Mouse (Mus musculus): Measurements from ENCODE around the gene Kif14. TPM values are rescaled to one million over a fixed set of nuclear protein-coding genes. Genes with fewer than 3 reads are reported as not detected.

Kif14 gene
- polyA plus RNA-seq, 1 experiment: 0.43 TPM

GRCm38 (mm10) chr1:136557436-136557835 lies 91.3 kb downstream of the Kif14 start:
- Histone ChIP-seq H3K9me3 (ENCODE audit: control insufficient read depth, low read length) (no peaks in the 10 kb centered on the region), H3K4me1 (ENCODE audit: control insufficient read depth) (no peaks in the 10 kb centered on the region), H3K36me3 (ENCODE audit: control insufficient read depth) (no peaks in the 10 kb centered on the region), H3K27me3 (ENCODE audit: control insufficient read depth) (no peaks in the 10 kb centered on the region), H3K4me3 (replicated peaks) (no peak overlapping the region)
- no peak for TF ChIP-seq TAL1 (IDR thresholded peaks at IDR 0.05; ENCODE audit: low read length)
- no peak for TF ChIP-seq GATA1 (IDR thresholded peaks at IDR 0.05; ENCODE audit: low read length)

GRCm38 (mm10) chr1:136558762-136559161 lies 92.6 kb downstream of the Kif14 start:
- no peaks in the 10 kb centered on the region for H3K27me3 ChIP-seq (ENCODE audit: control insufficient read depth)
- no peaks in the 10 kb centered on the region for H3K36me3 ChIP-seq (ENCODE audit: control insufficient read depth)
- no peak for TF ChIP-seq GATA1 (IDR thresholded peaks at IDR 0.05; ENCODE audit: low read length)
- TF ChIP-seq TAL1 (IDR thresholded peaks at IDR 0.05; ENCODE audit: low read length): no peak
- no peaks in the 10 kb centered on the region for H3K4me1 ChIP-seq (ENCODE audit: control insufficient read depth)
- no peak overlapping the region for H3K4me3 ChIP-seq (replicated peaks)
- H3K9me3 ChIP-seq (ENCODE audit: control insufficient read depth, low read length): no peaks in the 10 kb centered on the region

GRCm38 (mm10) chr1:136559284-136559683 lies 93.1 kb downstream of the Kif14 start:
- Histone ChIP-seq H3K4me3 (replicated peaks) (no peak overlapping the region), H3K36me3 (ENCODE audit: control insufficient read depth) (no peaks in the 10 kb centered on the region), H3K9me3 (ENCODE audit: control insufficient read depth, low read length) (no peaks in the 10 kb centered on the region), H3K27me3 (ENCODE audit: control insufficient read depth) (no peaks in the 10 kb centered on the region), H3K4me1 (ENCODE audit: control insufficient read depth) (no peaks in the 10 kb centered on the region)
- no peak for TF ChIP-seq TAL1 (IDR thresholded peaks at IDR 0.05; ENCODE audit: low read length)
- no peak for TF ChIP-seq GATA1 (IDR thresholded peaks at IDR 0.05; ENCODE audit: low read length)

GRCm38 (mm10) chr1:136559774-136560173 lies 93.6 kb downstream of the Kif14 start:
- TF ChIP-seq GATA1 (IDR thresholded peaks at IDR 0.05; ENCODE audit: low read length) (no peak), TAL1 (IDR thresholded peaks at IDR 0.05; ENCODE audit: low read length) (no peak)
- H3K9me3 ChIP-seq (ENCODE audit: control insufficient read depth, low read length): no peaks in the 10 kb centered on the region
- H3K27me3 ChIP-seq (ENCODE audit: control insufficient read depth): no peaks in the 10 kb centered on the region
- H3K4me3 ChIP-seq (replicated peaks): no peak overlapping the region
- no peaks in the 10 kb centered on the region for H3K4me1 ChIP-seq (ENCODE audit: control insufficient read depth)
- H3K36me3 ChIP-seq (ENCODE audit: control insufficient read depth): no peaks in the 10 kb centered on the region

- H3K27me3 ChIP-seq (ENCODE audit: control insufficient read depth): no peaks in the 10 kb centered on the region
- no peaks in the 10 kb centered on the region for H3K36me3 ChIP-seq (ENCODE audit: control insufficient read depth)
- H3K9me3 ChIP-seq (ENCODE audit: control insufficient read depth, low read length): no peaks in the 10 kb centered on the region
- TF ChIP-seq TAL1 (IDR thresholded peaks at IDR 0.05; ENCODE audit: low read length) (no peak), GATA1 (IDR thresholded peaks at IDR 0.05; ENCODE audit: low read length) (no peak)
- H3K4me1 ChIP-seq (ENCODE audit: control insufficient read depth): no peaks in the 10 kb centered on the region
- H3K4me3 ChIP-seq (replicated peaks): no peak overlapping the region
Measured at GRCm38 (mm10) chr1:136561823-136562222, 95.7 kb downstream of the Kif14 start.

- Histone ChIP-seq H3K36me3 (ENCODE audit: control insufficient read depth) (no peaks in the 10 kb centered on the region), H3K4me1 (ENCODE audit: control insufficient read depth) (no peaks in the 10 kb centered on the region), H3K9me3 (ENCODE audit: control insufficient read depth, low read length) (no peaks in the 10 kb centered on the region), H3K27me3 (ENCODE audit: control insufficient read depth) (no peaks in the 10 kb centered on the region), H3K4me3 (replicated peaks) (no peak overlapping the region)
- TF ChIP-seq TAL1 (IDR thresholded peaks at IDR 0.05; ENCODE audit: low read length): no peak
- no peak for TF ChIP-seq GATA1 (IDR thresholded peaks at IDR 0.05; ENCODE audit: low read length)
Measured at GRCm38 (mm10) chr1:136563149-136563548, 97.0 kb downstream of the Kif14 start.

- TF ChIP-seq GATA1 (IDR thresholded peaks at IDR 0.05; ENCODE audit: low read length): no peak
- no peak for TF ChIP-seq TAL1 (IDR thresholded peaks at IDR 0.05; ENCODE audit: low read length)
- no peaks in the 10 kb centered on the region for H3K4me1 ChIP-seq (ENCODE audit: control insufficient read depth)
- H3K4me3 ChIP-seq (replicated peaks): no peak overlapping the region
- H3K36me3 ChIP-seq (ENCODE audit: control insufficient read depth): no peaks in the 10 kb centered on the region
- no peaks in the 10 kb centered on the region for H3K27me3 ChIP-seq (ENCODE audit: control insufficient read depth)
- no peaks in the 10 kb centered on the region for H3K9me3 ChIP-seq (ENCODE audit: control insufficient read depth, low read length)
Measured at GRCm38 (mm10) chr1:136564963-136565362, 98.8 kb downstream of the Kif14 start.

GRCm38 (mm10) chr1:136566386-136566785 lies 100.2 kb downstream of the Kif14 start:
- Histone ChIP-seq H3K4me3 (replicated peaks) (no peak overlapping the region), H3K27me3 (ENCODE audit: control insufficient read depth) (no peaks in the 10 kb centered on the region), H3K9me3 (ENCODE audit: control insufficient read depth, low read length) (no peaks in the 10 kb centered on the region), H3K36me3 (ENCODE audit: control insufficient read depth) (no peaks in the 10 kb centered on the region), H3K4me1 (ENCODE audit: control insufficient read depth) (peaks cover 3% of the 10 kb centered on the region; the same call in 1 of the 2 replicates)
- TF ChIP-seq TAL1 (IDR thresholded peaks at IDR 0.05; ENCODE audit: low read length): no peak

- no peak for TF ChIP-seq TAL1 (IDR thresholded peaks at IDR 0.05; ENCODE audit: low read length)
- no peak for TF ChIP-seq GATA1 (IDR thresholded peaks at IDR 0.05; ENCODE audit: low read length)
- no peaks in the 10 kb centered on the region for H3K27me3 ChIP-seq (ENCODE audit: control insufficient read depth)
- H3K4me3 ChIP-seq (replicated peaks): no peak overlapping the region
- H3K9me3 ChIP-seq (ENCODE audit: control insufficient read depth, low read length): no peaks in the 10 kb centered on the region
- H3K36me3 ChIP-seq (ENCODE audit: control insufficient read depth): no peaks in the 10 kb centered on the region
- peaks cover 3% of the 10 kb centered on the region for H3K4me1 ChIP-seq (ENCODE audit: control insufficient read depth)
Measured at GRCm38 (mm10) chr1:136567641-136568040, 101.5 kb downstream of the Kif14 start.

GRCm38 (mm10) chr1:136568738-136569194 lies 102.6 kb downstream of the Kif14 start:
- no peaks in the 10 kb centered on the region for H3K27me3 ChIP-seq (ENCODE audit: control insufficient read depth)
- H3K4me3 ChIP-seq (replicated peaks): no peak overlapping the region
- H3K9me3 ChIP-seq (ENCODE audit: control insufficient read depth, low read length): no peaks in the 10 kb centered on the region
- TF ChIP-seq GATA1 (IDR thresholded peaks at IDR 0.05; ENCODE audit: low read length): no peak
- no peak for TF ChIP-seq TAL1 (IDR thresholded peaks at IDR 0.05; ENCODE audit: low read length)
- no peaks in the 10 kb centered on the region for H3K36me3 ChIP-seq (ENCODE audit: control insufficient read depth)
- peaks cover 3% of the 10 kb centered on the region for H3K4me1 ChIP-seq (ENCODE audit: control insufficient read depth)
